Mouse (Mus musculus) midbrain, embryonic 14.5 days (tissue): ENCODE measurements around the gene 1700069L16Rik. TPM values are rescaled to one million over a fixed set of nuclear protein-coding genes. Genes with fewer than 3 reads are reported as not detected.

Experiments used
- ATAC-seq: fragments of 200-750 bp; cut with Nextera tagmentation; 2 replicates; pipeline ENCODE4 v1.8.0; 2017; ENCODE audit warnings: moderate number of reproducible peaks, moderate library complexity; ENCODE audit not compliant: low FRiP score, low TSS enrichment
- DNase-seq: peaks from one replicate; pipeline ENCODE4 v3.0.0-alpha.2; 2015
- H3K27ac ChIP-seq: fragments of 300-500 bp; sonication (generic); replicated peaks from 2 replicates; pipeline ENCODE4 v1.5.1; 2014; ENCODE audit warnings: mild to moderate bottlenecking, low read depth, low read length, moderate library complexity
- H3K27me3 ChIP-seq: fragments of 300-500 bp; sonication (generic); 2 replicates; pipeline ENCODE4 v1.6.1; 2014; ENCODE audit warnings: low read length, control low read depth, mixed read lengths; ENCODE audit not compliant: control insufficient read depth, insufficient read depth
- H3K36me3 ChIP-seq: fragments of 300-500 bp; sonication (generic); 2 replicates; pipeline ENCODE4 v1.6.1; 2014; ENCODE audit warnings: low read length, control low read depth; ENCODE audit not compliant: control insufficient read depth, insufficient read depth
- H3K4me1 ChIP-seq: fragments of 300-500 bp; sonication (generic); 2 replicates; pipeline ENCODE4 v1.6.1; 2014; ENCODE audit warnings: mild to moderate bottlenecking, antibody characterized with exemption, low read length, control low read depth; ENCODE audit not compliant: control insufficient read depth, insufficient read depth
- H3K4me2 ChIP-seq: fragments of 300-500 bp; sonication (generic); 2 replicates; pipeline ENCODE4 v1.6.1; 2014; ENCODE audit warnings: mild to moderate bottlenecking, low read length, moderate library complexity
- H3K4me3 ChIP-seq: fragments of 300-500 bp; sonication (generic); replicated peaks from 2 replicates; pipeline ENCODE4 v1.5.1; 2014; ENCODE audit warnings: low read depth, low read length
- H3K9ac ChIP-seq: fragments of 300-500 bp; sonication (generic); replicated peaks from 2 replicates; pipeline ENCODE4 v1.6.1; 2014; ENCODE audit warnings: mild to moderate bottlenecking, low read length, moderate library complexity
- H3K9me3 ChIP-seq: fragments of 300-500 bp; sonication (generic); 2 replicates; pipeline ENCODE4 v1.6.1; 2016; ENCODE audit warnings: low read length, control low read depth, mixed read lengths; ENCODE audit not compliant: control insufficient read depth
- WGBS: fragments of 180-500 bp; shearing (Covaris S2); extraction: QIAGEN DNeasy Blood & Tissue Kit; methylation state at CpG from one replicate; pipeline ENCODE4 v1.1.7; 2014; 5-methylcytosine and 5-hydroxymethylcytosine counted together
- polyA plus RNA-seq: library from polyadenylated mRNA; unstranded; fragments of >200 nt; fragmentation: Nextera tagmentation; extraction: Ambion mirVana; gene quantifications from 2 replicates; pipeline ENCODE4 v1.2.1, GENCODE M21; 2014

The 1700069L16Rik gene
- polyA plus RNA-seq, 1 experiment from 2014 or later: not detected

DNA sequence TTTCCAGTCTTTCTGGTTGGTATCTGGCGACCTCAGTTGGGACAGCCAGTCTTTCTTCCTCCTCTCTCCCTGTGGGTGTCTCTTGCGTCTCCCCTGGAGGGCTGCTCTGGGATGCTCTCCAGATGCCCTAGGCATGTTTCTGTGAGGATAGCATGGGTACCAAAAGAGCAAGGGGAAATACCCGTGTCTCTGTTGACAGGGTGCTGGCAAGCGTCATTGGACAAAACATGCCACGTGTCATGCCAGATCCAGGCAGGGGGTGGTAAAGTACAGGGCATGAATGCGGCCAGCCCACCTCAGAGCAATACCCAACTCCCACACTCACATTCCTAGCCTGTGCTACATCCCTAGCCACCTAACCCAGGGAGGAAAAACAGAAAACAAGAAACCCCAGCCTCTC lies 2.0 kb upstream of the 1700069L16Rik start:
- H3K4me1 ChIP-seq: peaks cover 16% of the 10 kb centered on the region
- DNase-seq: no peak
- no peaks in the 10 kb centered on the region for H3K27me3 ChIP-seq
- no peak for ATAC-seq
- 79% methylated on average over 6 of the region's 6 CpGs for WGBS
- no peak overlapping the region for H3K9ac ChIP-seq
- H3K36me3 ChIP-seq: no peaks in the 10 kb centered on the region
- H3K4me2 ChIP-seq: no peak overlapping the region
- no peaks in the 10 kb centered on the region for H3K9me3 ChIP-seq
- no peak overlapping the region for H3K4me3 ChIP-seq
- H3K27ac ChIP-seq: no peak overlapping the region

DNA sequence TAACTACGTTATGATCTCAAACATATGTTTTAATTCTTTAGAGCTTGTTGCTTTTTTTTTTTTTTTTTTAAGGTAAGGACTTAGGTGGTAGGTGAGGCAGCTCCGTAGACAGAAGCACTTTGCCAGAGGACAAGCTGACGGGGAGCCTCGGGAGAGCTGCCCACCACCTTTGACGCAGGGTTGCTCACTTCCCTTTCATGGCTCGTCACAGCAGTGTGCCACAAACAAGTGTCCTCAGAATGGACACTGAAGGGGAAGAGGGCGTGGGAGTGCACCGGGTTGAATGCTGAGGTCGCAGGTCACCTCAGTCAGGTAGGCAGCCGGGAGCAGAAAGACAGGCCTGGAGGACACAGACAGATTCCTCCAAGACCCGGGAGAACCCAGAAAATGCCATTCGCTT lies 845 bp upstream of the 1700069L16Rik start:
- Histone ChIP-seq H3K9ac (no peak overlapping the region), H3K9me3 (no peaks in the 10 kb centered on the region), H3K4me2 (no peak overlapping the region), H3K27me3 (no peaks in the 10 kb centered on the region), H3K4me3 (no peak overlapping the region), H3K27ac (no peak overlapping the region), H3K36me3 (no peaks in the 10 kb centered on the region), H3K4me1 (peaks cover 8% of the 10 kb centered on the region)
- ATAC-seq: no peak
- no peak for DNase-seq
- WGBS: 57% methylated on average over 12 of the region's 12 CpGs

GRCm38 (mm10) chr5:113723567-113724237 lies 870 bp downstream of the 1700069L16Rik start:
- Histone ChIP-seq H3K27me3 (no peaks in the 10 kb centered on the region), H3K9me3 (no peaks in the 10 kb centered on the region), H3K27ac (no peak overlapping the region), H3K4me1 (peaks cover 14% of the 10 kb centered on the region), H3K4me3 (no peak overlapping the region), H3K9ac (no peak overlapping the region), H3K4me2 (no peak overlapping the region), H3K36me3 (no peaks in the 10 kb centered on the region)
- WGBS: 41% methylated on average over 8 of the region's 8 CpGs
- ATAC-seq (no peak), DNase-seq (no peak)

GRCm38 (mm10) chr5:113722224-113723013 lies 2.2 kb downstream of the 1700069L16Rik start:
- Histone ChIP-seq H3K9me3 (no peaks in the 10 kb centered on the region), H3K27ac (no peak overlapping the region), H3K9ac (no peak overlapping the region), H3K4me3 (no peak overlapping the region), H3K36me3 (no peaks in the 10 kb centered on the region), H3K27me3 (no peaks in the 10 kb centered on the region), H3K4me1 (peaks cover 20% of the 10 kb centered on the region), H3K4me2 (no peak overlapping the region)
- WGBS: 87% methylated on average over 10 of the region's 10 CpGs
- DNase-seq (no peak), ATAC-seq (no peak)

DNA sequence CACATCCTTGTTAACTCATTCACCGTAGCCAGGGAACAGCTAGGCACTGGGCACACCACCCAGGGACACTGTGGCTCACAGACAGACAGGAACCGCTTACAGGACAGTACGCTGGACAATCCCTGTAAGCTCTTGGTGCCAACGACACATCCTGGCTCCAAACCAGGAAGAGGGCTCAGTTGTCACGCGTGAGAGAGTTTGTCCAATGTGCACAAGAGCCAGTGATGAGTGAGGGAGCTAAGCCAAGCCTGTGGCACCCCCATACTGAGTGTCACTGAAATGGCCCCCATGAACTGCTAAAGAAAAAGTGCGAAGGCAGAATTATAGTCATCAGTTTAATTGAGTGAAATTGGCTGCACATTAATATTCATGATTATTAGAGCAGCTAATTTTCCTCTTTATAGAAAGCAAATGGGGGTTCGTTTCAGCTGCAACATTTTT lies 5.3 kb downstream of the 1700069L16Rik start:
- DNase-seq (no peak), ATAC-seq (no peak)
- Histone ChIP-seq H3K9me3 (no peaks in the 10 kb centered on the region), H3K4me1 (peaks cover 38% of the 10 kb centered on the region), H3K4me2 (no peak overlapping the region), H3K36me3 (no peaks in the 10 kb centered on the region), H3K4me3 (no peak overlapping the region), H3K9ac (no peak overlapping the region), H3K27me3 (no peaks in the 10 kb centered on the region), H3K27ac (peak overlapping the region; percentile 52; the same call in 1 of the 2 replicates)
- WGBS: 81% methylated on average over 8 of the region's 8 CpGs

- Histone ChIP-seq H3K4me1 (peaks cover 33% of the 10 kb centered on the region), H3K36me3 (no peaks in the 10 kb centered on the region), H3K4me2 (peak overlapping the region; percentile 22), H3K27ac (peak overlapping the region; percentile 91), H3K9ac (no peak overlapping the region), H3K4me3 (no peak overlapping the region), H3K27me3 (no peaks in the 10 kb centered on the region), H3K9me3 (no peaks in the 10 kb centered on the region)
- peak; percentile 89 for DNase-seq
- 4% methylated on average over 12 of the region's 12 CpGs for WGBS
- peak; percentile 82 for ATAC-seq
These were observed 7.8 kb downstream of the 1700069L16Rik start for GRCm38 (mm10) chr5:113716581-113717388.

DNA sequence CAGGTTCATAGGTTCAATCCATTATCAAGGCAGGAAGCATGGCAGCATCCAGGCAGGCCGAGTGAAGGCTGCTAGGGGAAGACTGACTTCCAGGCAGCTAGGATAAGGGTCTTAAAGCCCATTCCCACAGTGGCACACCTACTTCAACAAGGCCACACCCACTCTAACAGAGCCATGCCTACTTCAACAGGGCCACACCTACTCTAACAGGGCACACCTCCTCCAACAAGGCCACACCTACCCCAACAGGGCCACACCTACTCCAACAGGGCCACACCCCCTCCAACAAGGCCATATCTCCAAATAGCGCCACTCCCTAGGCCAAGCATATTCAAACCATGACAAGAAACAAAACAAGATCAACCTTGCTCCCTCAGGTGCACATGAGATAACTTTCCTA lies 11.7 kb downstream of the 1700069L16Rik start:
- whole genome bisulfite sequencing: 60% methylated on average over 2 of the region's 2 CpGs
- no peak overlapping the region for H3K27ac ChIP-seq
- no peak overlapping the region for H3K4me3 ChIP-seq
- DNase-seq (no peak), ATAC-seq (no peak)
- no peaks in the 10 kb centered on the region for H3K36me3 ChIP-seq
- H3K9me3 ChIP-seq: no peaks in the 10 kb centered on the region
- H3K9ac ChIP-seq: no peak overlapping the region
- H3K4me1 ChIP-seq: peaks cover 22% of the 10 kb centered on the region
- no peak overlapping the region for H3K4me2 ChIP-seq
- no peaks in the 10 kb centered on the region for H3K27me3 ChIP-seq

GRCm38 (mm10) chr5:113703803-113704585 lies 20.6 kb downstream of the 1700069L16Rik start:
- Histone ChIP-seq H3K4me2 (peak overlapping the region; percentile 4; the same call in 1 of the 2 replicates), H3K27ac (peak overlapping the region; percentile 79), H3K9me3 (no peaks in the 10 kb centered on the region), H3K4me1 (peaks cover 12% of the 10 kb centered on the region; the same call in 1 of the 2 replicates), H3K27me3 (no peaks in the 10 kb centered on the region), H3K9ac (0 out of 2 replicates have a peak overlapping the region, but pooled peaks have one; percentile 9), H3K4me3 (no peak overlapping the region), H3K36me3 (no peaks in the 10 kb centered on the region)
- DNase-seq (peak; percentile 60), ATAC-seq (no peak; the same call in 1 of the 2 replicates)
- 47% methylated on average over 21 of the region's 21 CpGs for WGBS
